Mouse (Mus musculus): ENCODE measurements at regions not wholly inside any gene's neighbourhood (a gene's known extent, or its start where the extent isn't known, plus 50 kb on each side); places are given as distances from the start of the nearest gene placed in this dataset.

GRCm38 (mm10) chr6:67087837-67088440, 50.7 kb upstream of the Gadd45a start:
- Histone ChIP-seq H3K4me2 (ENCODE audit: low read length) (no peak overlapping the region), H3K36me3 (ENCODE audit: control insufficient read depth, insufficient read depth, low read length) (no peaks in the 10 kb centered on the region), H3K4me3 (replicated peaks; ENCODE audit: low read depth, low read length) (no peak overlapping the region), H3K27ac (replicated peaks; ENCODE audit: low read depth, low read length) (no peak overlapping the region), H3K27me3 (ENCODE audit: control insufficient read depth, insufficient read depth, low read length) (no peaks in the 10 kb centered on the region), H3K9ac (replicated peaks; ENCODE audit: low read length) (no peak overlapping the region), H3K4me1 (ENCODE audit: control insufficient read depth, insufficient read depth, low read length) (no peaks in the 10 kb centered on the region), H3K9me3 (ENCODE audit: control insufficient read depth, low read length) (no peaks in the 10 kb centered on the region)
- ATAC-seq (ENCODE audit: low FRiP score, low TSS enrichment), result no peak
- no peak for DNase-seq
- WGBS, result 85% methylated on average over 5 of the region's 5 CpGs

GRCm38 (mm10) chr6:67087393-67087792, 50.1 kb upstream of the Gadd45a start:
- WGBS, result 63% methylated on average over 3 of the region's 3 CpGs

More at GRCm38 (mm10) chr6:67087393-67087792, 50.1 kb upstream of the Gadd45a start:
- no peak for DNase-seq
- H3K9me3 ChIP-seq (ENCODE audit: control insufficient read depth, low read length), result no peaks in the 10 kb centered on the region
- H3K27me3 ChIP-seq (ENCODE audit: control insufficient read depth, insufficient read depth, low read length), result no peaks in the 10 kb centered on the region
- H3K27ac ChIP-seq (replicated peaks; ENCODE audit: low read depth, low read length), result no peak overlapping the region
- no peak for ATAC-seq (ENCODE audit: low FRiP score, low TSS enrichment)
- H3K36me3 ChIP-seq (ENCODE audit: control insufficient read depth, insufficient read depth, low read length), result no peaks in the 10 kb centered on the region
- H3K4me3 ChIP-seq (replicated peaks; ENCODE audit: low read depth, low read length), result no peak overlapping the region
- H3K4me2 ChIP-seq (ENCODE audit: low read length), result no peak overlapping the region
- H3K9ac ChIP-seq (replicated peaks; ENCODE audit: low read length), result no peak overlapping the region
- no peaks in the 10 kb centered on the region for H3K4me1 ChIP-seq (ENCODE audit: control insufficient read depth, insufficient read depth, low read length)

Data from midbrain, embryonic 14.5 days (tissue).